Mouse (Mus musculus): ENCODE results near the gene St6galnac4.

- TF ChIP-seq CTCF (IDR thresholded peaks at IDR 0.05; ENCODE audit: low read depth, low read length) (no peak), POLR2A (IDR thresholded peaks at IDR 0.05; ENCODE audit: extremely low read depth, insufficient read depth, low read length) (no peak)
Measured at GRCm38 (mm10) chr2:32607262-32607947, 20.5 kb downstream of the St6galnac4 start.
